Mouse (Mus musculus) forebrain, embryonic 12.5 days (tissue): ENCODE results near the gene Sdccag8. TPM values are rescaled to one million over a fixed set of nuclear protein-coding genes. Genes with fewer than 3 reads are reported as not detected.

ENCODE experiments used
- ATAC-seq: fragments of 200-750 bp; cut with Nextera tagmentation; 2 replicates; pipeline ENCODE4 v1.8.0; 2017; ENCODE audit warnings: moderate TSS enrichment; ENCODE audit not compliant: low FRiP score
- H3K27ac ChIP-seq: fragments of 300-500 bp; sonication (generic); 2 replicates; pipeline ENCODE4 v1.5.1; 2016; ENCODE audit warnings: mild to moderate bottlenecking
- H3K27me3 ChIP-seq: fragments of 300-500 bp; sonication (generic); 2 replicates; pipeline ENCODE4 v1.6.1; 2016; ENCODE audit warnings: mild to moderate bottlenecking
- H3K36me3 ChIP-seq: fragments of 300-500 bp; sonication (generic); replicated peaks from 2 replicates; pipeline ENCODE4 v1.6.1; 2016; ENCODE audit warnings: mild to moderate bottlenecking
- H3K4me1 ChIP-seq: fragments of 300-500 bp; sonication (generic); 2 replicates; pipeline ENCODE4 v1.6.1; 2016
- H3K4me2 ChIP-seq: fragments of 300-500 bp; sonication (generic); 2 replicates; pipeline ENCODE4 v1.6.1; 2016; ENCODE audit warnings: mild to moderate bottlenecking, moderate library complexity
- H3K4me3 ChIP-seq: fragments of 300-500 bp; sonication (generic); replicated peaks from 2 replicates; pipeline ENCODE4 v1.5.1; 2016; ENCODE audit warnings: mild to moderate bottlenecking
- H3K9ac ChIP-seq: fragments of 300-500 bp; sonication (generic); 2 replicates; pipeline ENCODE4 v1.6.1; 2016; ENCODE audit warnings: mild to moderate bottlenecking
- H3K9me3 ChIP-seq: fragments of 300-500 bp; sonication (generic); 2 replicates; pipeline ENCODE4 v1.6.1; 2016
- WGBS: fragments of 180-500 bp; shearing (Covaris S2); methylation state at CpG from one replicate; pipeline ENCODE4 v1.1.7; 2016; 5-methylcytosine and 5-hydroxymethylcytosine counted together
- polyA plus RNA-seq: library from polyadenylated mRNA; unstranded; fragments of >200 nt; fragmentation: Nextera tagmentation; extraction: Ambion mirVana; gene quantifications from 2 replicates; pipeline ENCODE4 v1.2.1, GENCODE M21; 2016

Gene Sdccag8
- polyA plus RNA-seq, 1 experiment from 2014 or later, result 22.8 TPM

DNA sequence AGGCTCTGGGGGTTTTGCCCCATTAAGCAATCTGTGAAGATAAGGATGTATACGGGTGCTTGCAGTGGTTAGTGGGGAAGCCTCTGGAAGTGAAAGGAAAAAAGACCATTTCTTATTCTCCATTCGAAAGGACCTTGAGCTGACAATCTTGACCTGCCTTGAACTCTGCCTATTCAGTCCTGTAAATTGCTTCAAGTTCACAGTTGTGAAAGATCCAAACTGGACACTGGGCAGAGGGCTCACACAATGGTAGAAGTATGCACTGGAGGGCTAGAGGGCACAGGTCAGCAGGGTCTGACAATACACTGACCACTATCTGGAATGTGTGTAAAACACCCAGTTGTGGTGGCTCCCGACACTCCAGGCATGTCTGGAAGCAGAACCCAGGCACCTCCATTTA is 198.3 kb downstream of the Sdccag8 start:
- no peak overlapping the region for H3K27ac ChIP-seq
- ATAC-seq, result no peak
- H3K4me3 ChIP-seq, result no peak overlapping the region
- H3K9me3 ChIP-seq, result no peaks in the 10 kb centered on the region
- H3K9ac ChIP-seq, result no peak overlapping the region
- H3K36me3 ChIP-seq, result no peaks in the 10 kb centered on the region
- no peaks in the 10 kb centered on the region for H3K27me3 ChIP-seq
- H3K4me1 ChIP-seq, result peaks cover 68% of the 10 kb centered on the region
- no peak overlapping the region for H3K4me2 ChIP-seq
- 68% methylated on average over 3 of the region's 3 CpGs for WGBS

- Histone ChIP-seq H3K4me1 (peaks cover 68% of the 10 kb centered on the region), H3K4me3 (no peak overlapping the region), H3K9ac (no peak overlapping the region), H3K4me2 (no peak overlapping the region), H3K36me3 (no peaks in the 10 kb centered on the region), H3K9me3 (no peaks in the 10 kb centered on the region), H3K27ac (no peak overlapping the region), H3K27me3 (no peaks in the 10 kb centered on the region)
- 97% methylated on average over 1 of the region's 1 CpGs for WGBS
- ATAC-seq, result no peak
Measured at GRCm38 (mm10) chr1:177013313-177013712, 198.9 kb downstream of the Sdccag8 start.

DNA sequence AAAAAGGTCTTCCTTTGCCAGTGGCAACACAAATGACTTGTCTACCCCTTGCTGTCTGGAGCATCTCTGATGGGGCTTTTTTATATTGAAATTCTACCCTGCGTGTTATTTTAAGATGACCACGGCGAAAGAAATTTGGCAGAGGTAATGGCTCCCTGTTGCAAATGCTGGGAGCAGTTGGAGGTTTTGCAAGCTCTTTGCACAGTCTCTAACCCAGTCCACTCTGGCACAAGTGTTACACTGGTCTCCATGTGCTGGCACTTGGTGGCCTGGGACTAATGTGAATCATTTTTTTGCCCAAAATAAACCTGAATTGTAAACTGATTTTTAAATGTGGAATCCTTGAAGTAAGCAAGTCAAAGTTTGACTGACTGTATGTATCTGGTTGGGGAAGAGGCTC is 199.3 kb downstream of the Sdccag8 start:
- ATAC-seq, result no peak
- Histone ChIP-seq H3K4me2 (no peak overlapping the region), H3K27me3 (no peaks in the 10 kb centered on the region), H3K27ac (no peak overlapping the region), H3K4me1 (peaks cover 65% of the 10 kb centered on the region), H3K9ac (no peak overlapping the region), H3K4me3 (no peak overlapping the region), H3K36me3 (no peaks in the 10 kb centered on the region), H3K9me3 (no peaks in the 10 kb centered on the region)
- WGBS, result 93% methylated on average over 3 of the region's 3 CpGs

DNA sequence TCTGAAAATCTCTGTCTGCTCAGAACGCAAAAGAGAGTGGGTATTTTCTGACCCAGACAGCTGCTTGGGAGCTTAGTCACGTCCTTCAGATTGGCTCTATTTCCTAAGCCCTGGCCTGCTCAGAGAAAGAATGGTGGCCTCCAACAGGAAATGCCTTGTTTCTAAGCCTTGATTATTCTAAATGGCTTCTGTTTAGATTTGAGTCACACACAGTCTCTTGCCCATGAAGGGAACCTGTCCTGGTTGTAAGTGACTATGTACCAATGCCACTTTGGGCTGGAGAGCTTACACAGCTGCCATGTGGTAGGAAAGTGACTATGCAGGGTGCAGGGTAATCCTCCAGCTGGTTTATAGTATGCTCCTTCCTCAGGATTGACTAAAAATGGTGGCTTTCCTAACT is 199.9 kb downstream of the Sdccag8 start:
- ATAC-seq, result no peak
- no peak overlapping the region for H3K4me3 ChIP-seq
- H3K9ac ChIP-seq, result no peak overlapping the region
- peak overlapping the region; percentile 27; the same call in 1 of the 2 replicates for H3K27ac ChIP-seq
- H3K36me3 ChIP-seq, result no peaks in the 10 kb centered on the region
- H3K27me3 ChIP-seq, result no peaks in the 10 kb centered on the region
- no peak overlapping the region for H3K4me2 ChIP-seq
- no peaks in the 10 kb centered on the region for H3K9me3 ChIP-seq
- 47% methylated on average over 2 of the region's 2 CpGs for WGBS
- peaks cover 68% of the 10 kb centered on the region for H3K4me1 ChIP-seq

- 66% methylated on average over 6 of the region's 6 CpGs for WGBS
- no peaks in the 10 kb centered on the region for H3K27me3 ChIP-seq
- no peak overlapping the region for H3K4me3 ChIP-seq
- H3K4me2 ChIP-seq, result no peak overlapping the region
- no peaks in the 10 kb centered on the region; the same call in 1 of the 2 replicates for H3K36me3 ChIP-seq
- no peak overlapping the region for H3K9ac ChIP-seq
- peaks cover 64% of the 10 kb centered on the region for H3K4me1 ChIP-seq
- no peaks in the 10 kb centered on the region for H3K9me3 ChIP-seq
- ATAC-seq, result no peak
- H3K27ac ChIP-seq, result peak overlapping the region; percentile 27; the same call in 1 of the 2 replicates
Measured at GRCm38 (mm10) chr1:177014921-177015439, 200.5 kb downstream of the Sdccag8 start.

DNA sequence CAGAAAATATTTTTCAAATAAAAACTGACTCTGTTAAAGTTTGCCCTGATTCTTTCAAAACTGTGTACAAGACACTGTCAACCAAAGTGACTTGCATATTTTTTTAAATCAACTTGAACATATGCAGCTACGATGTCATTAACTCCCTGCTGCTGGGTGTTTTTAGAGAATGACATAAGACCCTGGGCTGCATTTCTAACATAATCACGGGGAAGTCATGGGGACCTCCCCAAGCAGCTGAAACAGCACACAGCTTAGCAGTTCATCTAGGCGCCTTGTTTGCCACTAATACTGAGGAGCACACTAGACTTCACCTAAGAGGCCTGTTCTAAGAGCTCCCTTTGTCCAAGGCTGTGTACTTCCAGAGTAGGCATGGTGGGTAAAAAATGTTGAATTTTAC is 201.5 kb downstream of the Sdccag8 start:
- no peaks in the 10 kb centered on the region; the same call in 1 of the 2 replicates for H3K36me3 ChIP-seq
- no peaks in the 10 kb centered on the region for H3K9me3 ChIP-seq
- H3K27me3 ChIP-seq, result no peaks in the 10 kb centered on the region
- H3K4me3 ChIP-seq, result no peak overlapping the region
- H3K9ac ChIP-seq, result no peak overlapping the region
- no peak for ATAC-seq
- peaks cover 54% of the 10 kb centered on the region for H3K4me1 ChIP-seq
- H3K27ac ChIP-seq, result peak overlapping the region; percentile 53; the same call in 1 of the 2 replicates
- WGBS, result 44% methylated on average over 3 of the region's 3 CpGs
- H3K4me2 ChIP-seq, result no peak overlapping the region

GRCm38 (mm10) chr1:177016729-177017128 is 202.3 kb downstream of the Sdccag8 start:
- H3K4me3 ChIP-seq, result no peak overlapping the region
- WGBS, result 90% methylated on average over 2 of the region's 2 CpGs
- H3K9me3 ChIP-seq, result no peaks in the 10 kb centered on the region
- no peaks in the 10 kb centered on the region for H3K27me3 ChIP-seq
- H3K4me1 ChIP-seq, result peaks cover 46% of the 10 kb centered on the region
- H3K36me3 ChIP-seq, result no peaks in the 10 kb centered on the region; the same call in 1 of the 2 replicates
- no peak for ATAC-seq
- no peak overlapping the region for H3K27ac ChIP-seq
- no peak overlapping the region for H3K9ac ChIP-seq
- H3K4me2 ChIP-seq, result no peak overlapping the region

DNA sequence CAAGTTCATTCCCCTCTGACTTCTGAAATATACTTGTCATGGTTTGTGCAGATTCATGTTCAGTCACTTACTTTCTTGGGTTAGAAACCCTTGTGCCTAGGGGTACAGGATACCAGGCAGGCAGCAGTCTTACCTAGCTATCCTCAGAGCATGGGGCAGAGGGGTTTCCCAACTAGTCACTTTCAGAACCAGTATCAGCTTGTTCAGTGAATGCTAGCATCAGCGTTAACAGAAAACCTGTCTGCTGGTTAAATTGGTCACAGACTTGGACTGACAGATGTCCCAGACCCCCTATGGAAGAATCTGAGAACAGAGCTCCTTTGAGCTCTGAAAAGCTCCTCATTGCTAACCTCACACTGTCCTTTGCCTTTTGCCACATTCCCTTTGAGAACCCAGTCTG is 204.3 kb downstream of the Sdccag8 start:
- H3K36me3 ChIP-seq, result peaks cover 15% of the 10 kb centered on the region
- peaks cover 42% of the 10 kb centered on the region for H3K4me1 ChIP-seq
- WGBS, result 78% methylated on average over 1 of the region's 1 CpGs
- no peak for ATAC-seq
- H3K4me3 ChIP-seq, result no peak overlapping the region
- no peaks in the 10 kb centered on the region for H3K9me3 ChIP-seq
- no peak overlapping the region for H3K27ac ChIP-seq
- no peak overlapping the region for H3K9ac ChIP-seq
- H3K4me2 ChIP-seq, result no peak overlapping the region
- no peaks in the 10 kb centered on the region for H3K27me3 ChIP-seq

DNA sequence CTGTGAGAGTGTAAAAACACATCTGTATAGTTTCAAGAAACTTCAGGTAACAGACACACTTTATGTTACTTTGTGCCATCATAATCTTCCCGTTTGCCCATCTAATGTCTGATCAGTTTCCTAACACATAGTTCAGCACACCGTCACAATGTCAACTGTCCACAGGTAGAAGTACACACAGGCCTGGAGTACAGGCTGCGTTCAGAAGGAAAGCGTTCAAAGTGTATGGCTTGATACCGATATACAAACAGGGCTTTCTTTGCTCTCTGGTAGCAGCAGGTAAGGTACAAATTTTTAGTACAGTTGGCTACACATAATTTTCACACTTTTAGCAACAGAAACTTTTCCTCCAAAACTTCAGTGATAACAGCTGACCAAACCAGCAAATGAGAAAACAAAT is 205.2 kb downstream of the Sdccag8 start:
- Histone ChIP-seq H3K27me3 (no peaks in the 10 kb centered on the region), H3K4me1 (peaks cover 34% of the 10 kb centered on the region), H3K9me3 (no peaks in the 10 kb centered on the region), H3K4me2 (no peak overlapping the region), H3K36me3 (peaks cover 22% of the 10 kb centered on the region), H3K27ac (no peak overlapping the region), H3K9ac (no peak overlapping the region), H3K4me3 (no peak overlapping the region)
- 98% methylated on average over 5 of the region's 5 CpGs for WGBS
- no peak for ATAC-seq

DNA sequence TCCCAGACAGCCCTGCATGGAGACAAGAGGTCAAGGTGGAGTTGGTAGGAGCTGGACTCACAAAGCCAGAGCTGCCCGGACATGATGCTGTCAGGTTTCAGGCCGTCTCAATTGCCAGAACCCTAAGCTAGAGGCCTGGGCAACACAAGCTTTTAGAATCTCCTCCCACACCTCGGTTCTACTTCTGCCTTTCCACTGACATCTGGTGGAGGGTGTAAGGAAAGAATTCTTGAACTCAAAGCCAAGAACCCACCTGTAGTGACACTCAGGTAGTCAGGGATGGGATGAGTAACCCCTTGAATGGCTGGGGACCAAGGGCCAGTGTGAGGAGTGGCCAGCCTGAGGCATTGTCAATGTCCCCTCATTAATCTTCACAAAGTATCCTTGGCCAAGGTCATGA is 208.3 kb downstream of the Sdccag8 start:
- H3K27ac ChIP-seq, result no peak overlapping the region
- 75% methylated on average over 3 of the region's 3 CpGs for WGBS
- no peak overlapping the region for H3K4me2 ChIP-seq
- H3K9me3 ChIP-seq, result no peaks in the 10 kb centered on the region
- no peak overlapping the region for H3K9ac ChIP-seq
- H3K27me3 ChIP-seq, result no peaks in the 10 kb centered on the region
- ATAC-seq, result no peak
- H3K4me3 ChIP-seq, result no peak overlapping the region
- H3K36me3 ChIP-seq, result peaks cover 28% of the 10 kb centered on the region
- peaks cover 11% of the 10 kb centered on the region for H3K4me1 ChIP-seq

DNA sequence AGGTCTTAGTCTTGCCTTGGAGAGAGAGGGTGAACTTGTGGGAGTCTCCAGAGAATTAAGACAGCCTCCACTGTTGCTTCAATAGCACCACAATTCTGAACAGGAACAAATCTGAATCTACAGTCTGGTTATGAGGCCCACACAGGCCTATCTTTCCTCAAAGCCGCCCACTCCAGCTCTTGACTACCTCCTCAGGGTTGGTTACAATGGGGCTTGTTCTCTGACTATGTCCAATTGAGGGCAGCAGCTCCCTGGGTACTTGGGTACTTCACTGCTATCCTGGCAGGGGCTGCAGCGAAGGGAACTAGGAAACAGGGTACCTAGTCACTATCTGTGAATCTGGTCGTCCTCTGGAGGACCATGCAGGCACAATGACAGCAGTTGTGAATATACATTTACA is 213.2 kb downstream of the Sdccag8 start:
- Histone ChIP-seq H3K4me3 (no peak overlapping the region), H3K9me3 (no peaks in the 10 kb centered on the region), H3K4me2 (no peak overlapping the region), H3K9ac (no peak overlapping the region), H3K27ac (no peak overlapping the region), H3K36me3 (peaks cover 35% of the 10 kb centered on the region), H3K27me3 (no peaks in the 10 kb centered on the region), H3K4me1 (peaks cover 2% of the 10 kb centered on the region; the same call in 1 of the 2 replicates)
- ATAC-seq, result no peak
- WGBS, result 89% methylated on average over 3 of the region's 3 CpGs

- Histone ChIP-seq H3K27ac (no peak overlapping the region), H3K4me3 (no peak overlapping the region), H3K27me3 (no peaks in the 10 kb centered on the region), H3K9me3 (no peaks in the 10 kb centered on the region), H3K36me3 (peaks cover 23% of the 10 kb centered on the region), H3K9ac (no peak overlapping the region), H3K4me1 (peaks cover 2% of the 10 kb centered on the region; the same call in 1 of the 2 replicates), H3K4me2 (no peak overlapping the region)
- 81% methylated on average over 2 of the region's 2 CpGs for WGBS
- no peak for ATAC-seq
Measured at GRCm38 (mm10) chr1:177029032-177029431, 214.6 kb downstream of the Sdccag8 start.

GRCm38 (mm10) chr1:177030669-177031068 is 216.2 kb downstream of the Sdccag8 start:
- no peak for ATAC-seq
- no peak overlapping the region for H3K4me3 ChIP-seq
- peaks cover 2% of the 10 kb centered on the region; the same call in 1 of the 2 replicates for H3K4me1 ChIP-seq
- no peaks in the 10 kb centered on the region for H3K27me3 ChIP-seq
- no peak overlapping the region for H3K27ac ChIP-seq
- H3K9me3 ChIP-seq, result no peaks in the 10 kb centered on the region
- H3K36me3 ChIP-seq, result peaks cover 17% of the 10 kb centered on the region
- no peak overlapping the region for H3K4me2 ChIP-seq
- H3K9ac ChIP-seq, result no peak overlapping the region
- 76% methylated on average over 3 of the region's 3 CpGs for WGBS
